Mouse (Mus musculus) heart, adult 2 months (tissue): ENCODE measurements around the gene Cchcr1.

Source experiments
- CTCF ChIP-seq: fragments of 200-600 bp; IDR thresholded peaks from 2 replicates; pipeline ENCODE4 v1.8.1; 2022; ENCODE audit warnings: antibody characterized with exemption, mild to moderate bottlenecking, moderate library complexity
- EP300 ChIP-seq: fragments of 200-500 bp; IDR thresholded peaks from 2 replicates; pipeline ENCODE4 v1.6.1; 2011; ENCODE audit warnings: low read depth, low read length, control low read depth; ENCODE audit not compliant: insufficient read depth
- POLR2A ChIP-seq: fragments of 200-500 bp; IDR thresholded peaks from 2 replicates; pipeline ENCODE4 v1.6.1; 2011; ENCODE audit warnings: mild to moderate bottlenecking, low read depth, low read length, control low read depth; ENCODE audit not compliant: insufficient read depth

DNA sequence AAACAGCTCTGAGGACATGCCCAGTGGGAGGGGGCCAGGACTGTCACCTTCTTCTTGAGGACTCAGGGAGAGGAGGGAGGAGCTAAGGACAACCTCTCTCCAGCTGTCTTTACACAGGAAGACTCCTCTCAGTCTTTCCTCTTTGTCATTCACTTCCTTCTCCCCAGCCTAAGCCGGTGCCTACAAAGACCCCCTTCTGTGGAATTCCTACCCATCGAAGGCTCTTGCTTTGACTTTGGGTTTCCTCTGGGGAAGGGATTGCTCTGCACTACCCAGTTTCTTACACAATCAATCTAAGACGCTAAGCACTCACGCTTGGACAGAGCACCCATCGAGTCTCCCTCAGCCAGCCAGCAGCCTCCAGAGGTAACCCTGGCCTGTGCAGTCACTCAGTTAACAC, 31.7 kb downstream of the Cchcr1 start:
- TF ChIP-seq POLR2A (no peak), CTCF (no peak), EP300 (no peak)
